Mouse (Mus musculus): Measurements from ENCODE around the gene Tpst1. TPM values are rescaled to one million over a fixed set of nuclear protein-coding genes. Genes with fewer than 3 reads are reported as not detected.
A peak's percentile ranks its signal among the peaks of the same experiment; 100 is the strongest.

Tpst1 gene
- polyA plus RNA-seq, 1 experiment from 2014 or later, result 70.7 TPM

GRCm38 (mm10) chr5:130119236-130119635, 46.1 kb downstream of the Tpst1 start:
- Histone ChIP-seq H3K36me3 (ENCODE audit: control insufficient read depth, insufficient read depth, low read length) (peaks cover 14% of the 10 kb centered on the region), H3K9me3 (ENCODE audit: control insufficient read depth, low read length) (no peaks in the 10 kb centered on the region), H3K27me3 (ENCODE audit: control insufficient read depth, insufficient read depth, low read length) (no peaks in the 10 kb centered on the region), H3K27ac (ENCODE audit: low read depth, low read length) (no peak overlapping the region), H3K9ac (ENCODE audit: low read depth, low read length) (no peak overlapping the region), H3K4me3 (ENCODE audit: low read length) (no peak overlapping the region), H3K4me1 (ENCODE audit: control insufficient read depth, insufficient read depth, low read length) (no peaks in the 10 kb centered on the region; the same call in 1 of the 2 replicates), H3K4me2 (replicated peaks; ENCODE audit: low read depth, low read length) (no peak overlapping the region)
- ATAC-seq (ENCODE audit: low FRiP score, low TSS enrichment), result no peak
- WGBS, result 85% methylated on average over 3 of the region's 3 CpGs

- WGBS, result 87% methylated on average over 12 of the region's 12 CpGs
- no peak for ATAC-seq (ENCODE audit: low FRiP score, low TSS enrichment)
Measured at GRCm38 (mm10) chr5:130120070-130120736, 47.1 kb downstream of the Tpst1 start.

GRCm38 (mm10) chr5:130120904-130121303, 47.8 kb downstream of the Tpst1 start:
- WGBS, result 55% methylated on average over 6 of the region's 6 CpGs

More at GRCm38 (mm10) chr5:130120070-130120736, 47.1 kb downstream of the Tpst1 start:
- Histone ChIP-seq H3K9me3 (ENCODE audit: control insufficient read depth, low read length) (no peaks in the 10 kb centered on the region), H3K9ac (ENCODE audit: low read depth, low read length) (no peak overlapping the region), H3K4me2 (replicated peaks; ENCODE audit: low read depth, low read length) (no peak overlapping the region), H3K36me3 (ENCODE audit: control insufficient read depth, insufficient read depth, low read length) (peaks cover 8% of the 10 kb centered on the region; the same call in 1 of the 2 replicates), H3K4me1 (ENCODE audit: control insufficient read depth, insufficient read depth, low read length) (peaks cover 3% of the 10 kb centered on the region; the same call in 1 of the 2 replicates), H3K4me3 (ENCODE audit: low read length) (no peak overlapping the region), H3K27me3 (ENCODE audit: control insufficient read depth, insufficient read depth, low read length) (no peaks in the 10 kb centered on the region), H3K27ac (ENCODE audit: low read depth, low read length) (no peak overlapping the region)

GRCm38 (mm10) chr5:130122355-130122754, 49.2 kb downstream of the Tpst1 start:
- H3K4me2 ChIP-seq (replicated peaks; ENCODE audit: low read depth, low read length), result no peak overlapping the region
- H3K4me1 ChIP-seq (ENCODE audit: control insufficient read depth, insufficient read depth, low read length), result peaks cover 3% of the 10 kb centered on the region; the same call in 1 of the 2 replicates
- H3K27me3 ChIP-seq (ENCODE audit: control insufficient read depth, insufficient read depth, low read length), result no peaks in the 10 kb centered on the region
- WGBS, result 88% methylated on average over 2 of the region's 2 CpGs
- no peak overlapping the region for H3K4me3 ChIP-seq (ENCODE audit: low read length)
- H3K9ac ChIP-seq (ENCODE audit: low read depth, low read length), result no peak overlapping the region
- no peaks in the 10 kb centered on the region; the same call in 1 of the 2 replicates for H3K36me3 ChIP-seq (ENCODE audit: control insufficient read depth, insufficient read depth, low read length)
- ATAC-seq (ENCODE audit: low FRiP score, low TSS enrichment), result no peak
- H3K9me3 ChIP-seq (ENCODE audit: control insufficient read depth, low read length), result no peaks in the 10 kb centered on the region
- no peak overlapping the region for H3K27ac ChIP-seq (ENCODE audit: low read depth, low read length)

More at GRCm38 (mm10) chr5:130120904-130121303, 47.8 kb downstream of the Tpst1 start:
- H3K4me1 ChIP-seq (ENCODE audit: control insufficient read depth, insufficient read depth, low read length), result peaks cover 3% of the 10 kb centered on the region; the same call in 1 of the 2 replicates
- no peak overlapping the region for H3K4me2 ChIP-seq (replicated peaks; ENCODE audit: low read depth, low read length)
- H3K9me3 ChIP-seq (ENCODE audit: control insufficient read depth, low read length), result no peaks in the 10 kb centered on the region
- no peak overlapping the region for H3K4me3 ChIP-seq (ENCODE audit: low read length)
- peak; percentile 52; the same call in 1 of the 2 replicates for ATAC-seq (ENCODE audit: low FRiP score, low TSS enrichment)
- no peaks in the 10 kb centered on the region for H3K27me3 ChIP-seq (ENCODE audit: control insufficient read depth, insufficient read depth, low read length)
- no peak overlapping the region for H3K27ac ChIP-seq (ENCODE audit: low read depth, low read length)
- peaks cover 4% of the 10 kb centered on the region; the same call in 1 of the 2 replicates for H3K36me3 ChIP-seq (ENCODE audit: control insufficient read depth, insufficient read depth, low read length)
- H3K9ac ChIP-seq (ENCODE audit: low read depth, low read length), result no peak overlapping the region

- no peak for ATAC-seq (ENCODE audit: low FRiP score, low TSS enrichment)
- Histone ChIP-seq H3K27me3 (ENCODE audit: control insufficient read depth, insufficient read depth, low read length) (no peaks in the 10 kb centered on the region), H3K9me3 (ENCODE audit: control insufficient read depth, low read length) (no peaks in the 10 kb centered on the region), H3K4me3 (ENCODE audit: low read length) (no peak overlapping the region), H3K4me2 (replicated peaks; ENCODE audit: low read depth, low read length) (no peak overlapping the region), H3K4me1 (ENCODE audit: control insufficient read depth, insufficient read depth, low read length) (peaks cover 3% of the 10 kb centered on the region; the same call in 1 of the 2 replicates), H3K36me3 (ENCODE audit: control insufficient read depth, insufficient read depth, low read length) (no peaks in the 10 kb centered on the region; the same call in 1 of the 2 replicates), H3K9ac (ENCODE audit: low read depth, low read length) (no peak overlapping the region), H3K27ac (ENCODE audit: low read depth, low read length) (no peak overlapping the region)
- 57% methylated on average over 5 of the region's 5 CpGs for WGBS
Measured at GRCm38 (mm10) chr5:130124271-130124670, 51.1 kb downstream of the Tpst1 start.

GRCm38 (mm10) chr5:130128686-130129523, 55.8 kb downstream of the Tpst1 start:
- ATAC-seq (ENCODE audit: low FRiP score, low TSS enrichment), result no peak
- peaks cover 3% of the 10 kb centered on the region; the same call in 1 of the 2 replicates for H3K36me3 ChIP-seq (ENCODE audit: control insufficient read depth, insufficient read depth, low read length)
- no peaks in the 10 kb centered on the region for H3K27me3 ChIP-seq (ENCODE audit: control insufficient read depth, insufficient read depth, low read length)
- H3K9me3 ChIP-seq (ENCODE audit: control insufficient read depth, low read length), result no peaks in the 10 kb centered on the region
- 0 out of 2 replicates have a peak, but pooled peaks cover 3% of the 10 kb centered on the region for H3K4me1 ChIP-seq (ENCODE audit: control insufficient read depth, insufficient read depth, low read length)
- no peak overlapping the region for H3K27ac ChIP-seq (ENCODE audit: low read depth, low read length)
- no peak overlapping the region for H3K9ac ChIP-seq (ENCODE audit: low read depth, low read length)
- H3K4me2 ChIP-seq (replicated peaks; ENCODE audit: low read depth, low read length), result no peak overlapping the region
- H3K4me3 ChIP-seq (ENCODE audit: low read length), result no peak overlapping the region
- 60% methylated on average over 10 of the region's 11 CpGs for WGBS

GRCm38 (mm10) chr5:130129524-130129793, 56.3 kb downstream of the Tpst1 start:
- Histone ChIP-seq H3K4me2 (replicated peaks; ENCODE audit: low read depth, low read length) (no peak overlapping the region), H3K36me3 (ENCODE audit: control insufficient read depth, insufficient read depth, low read length) (peaks cover 3% of the 10 kb centered on the region; the same call in 1 of the 2 replicates), H3K9ac (ENCODE audit: low read depth, low read length) (no peak overlapping the region), H3K4me3 (ENCODE audit: low read length) (no peak overlapping the region), H3K27ac (ENCODE audit: low read depth, low read length) (no peak overlapping the region), H3K9me3 (ENCODE audit: control insufficient read depth, low read length) (no peaks in the 10 kb centered on the region), H3K27me3 (ENCODE audit: control insufficient read depth, insufficient read depth, low read length) (no peaks in the 10 kb centered on the region), H3K4me1 (ENCODE audit: control insufficient read depth, insufficient read depth, low read length) (0 out of 2 replicates have a peak, but pooled peaks cover 3% of the 10 kb centered on the region)
- 90% methylated on average over 5 of the region's 5 CpGs for WGBS
- ATAC-seq (ENCODE audit: low FRiP score, low TSS enrichment), result no peak

- H3K4me2 ChIP-seq (replicated peaks; ENCODE audit: low read depth, low read length), result no peak overlapping the region
- H3K36me3 ChIP-seq (ENCODE audit: control insufficient read depth, insufficient read depth, low read length), result peaks cover 7% of the 10 kb centered on the region; the same call in 1 of the 2 replicates
- ATAC-seq (ENCODE audit: low FRiP score, low TSS enrichment), result no peak
- H3K27me3 ChIP-seq (ENCODE audit: control insufficient read depth, insufficient read depth, low read length), result no peaks in the 10 kb centered on the region
- H3K4me3 ChIP-seq (ENCODE audit: low read length), result no peak overlapping the region
- no peak overlapping the region for H3K9ac ChIP-seq (ENCODE audit: low read depth, low read length)
- no peak overlapping the region for H3K27ac ChIP-seq (ENCODE audit: low read depth, low read length)
- no peaks in the 10 kb centered on the region for H3K9me3 ChIP-seq (ENCODE audit: control insufficient read depth, low read length)
- WGBS, result 94% methylated on average over 13 of the region's 13 CpGs
- no peaks in the 10 kb centered on the region for H3K4me1 ChIP-seq (ENCODE audit: control insufficient read depth, insufficient read depth, low read length)
Measured at GRCm38 (mm10) chr5:130136597-130136996, 63.5 kb downstream of the Tpst1 start.

All from kidney, embryonic 14.5 days (tissue).